Mouse (Mus musculus) urinary bladder, adult 18-20 months (tissue): Measurements from ENCODE around the gene Rnf34.

Experiments used
- DNase-seq, 2 experiments: peaks; one replicate each; pipeline ENCODE4 v3.0.0; 2022; ENCODE audit warnings: low spot score in 2 of 2, mixed read lengths in 2 of 2

The Rnf34 gene

DNA sequence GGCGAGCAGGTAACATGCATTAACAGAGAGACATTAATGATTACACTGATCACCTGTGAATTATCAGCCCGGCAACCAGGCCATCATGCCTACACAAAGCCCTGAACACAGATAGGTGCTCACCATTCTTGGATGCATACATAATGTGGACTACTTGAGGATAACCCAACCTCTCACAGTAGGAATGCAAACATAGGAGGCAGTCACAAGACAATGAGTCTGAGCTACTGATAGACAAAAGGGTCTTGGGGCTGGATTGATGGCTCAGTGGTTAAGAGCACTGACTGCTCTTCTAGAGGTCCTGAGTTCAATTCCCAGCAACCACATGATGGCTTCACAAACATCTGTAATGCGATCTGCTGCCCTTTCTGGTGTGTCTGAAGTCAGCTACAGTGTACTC lies 22.8 kb downstream of the Rnf34 start:
- no peak for DNase-seq

DNA sequence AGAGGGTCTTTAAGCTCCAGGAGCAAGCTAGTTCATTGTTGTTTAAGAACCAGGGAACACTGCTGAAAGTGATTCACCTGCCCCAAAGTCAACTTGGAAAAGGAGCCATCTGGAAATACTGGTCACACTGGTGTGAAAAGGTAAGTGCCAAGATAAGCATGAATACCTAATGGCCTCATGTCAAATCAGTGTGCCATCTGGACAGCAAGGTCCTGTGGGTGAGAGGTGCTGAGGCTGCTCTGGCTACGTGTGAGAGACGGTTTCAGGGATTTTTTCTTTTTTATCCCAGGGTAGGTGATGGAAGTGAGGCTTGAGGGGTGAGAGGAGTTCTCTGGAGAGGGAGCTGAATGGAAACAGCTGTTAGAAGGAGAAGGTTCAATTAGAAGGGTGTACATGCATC lies 23.7 kb downstream of the Rnf34 start:
- DNase-seq = no peak

DNA sequence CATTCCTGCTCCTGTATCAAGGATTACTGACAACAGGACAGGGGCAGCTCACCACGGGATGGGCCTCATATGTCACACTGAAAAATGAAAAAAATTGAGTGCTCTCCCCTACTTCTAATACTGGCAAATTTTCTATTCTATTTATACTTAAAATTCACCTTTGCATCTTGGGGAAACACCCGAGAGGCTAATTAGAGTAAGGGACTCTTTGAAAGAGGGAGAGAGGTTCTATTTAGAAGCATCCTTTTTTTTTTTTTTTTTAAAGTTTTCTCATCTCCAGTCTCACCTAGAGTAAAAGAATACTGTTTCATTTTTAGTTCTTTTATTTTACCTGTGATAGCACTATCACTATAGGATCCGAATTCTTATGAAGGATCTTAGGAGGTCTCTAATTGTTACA lies 24.5 kb downstream of the Rnf34 start:
- no peak for DNase-seq

GRCm38 (mm10) chr5:122876671-122877070 lies 26.8 kb downstream of the Rnf34 start:
- DNase-seq = no peak

GRCm38 (mm10) chr5:122880241-122880980 lies 30.6 kb downstream of the Rnf34 start:
- no peak for DNase-seq

DNA sequence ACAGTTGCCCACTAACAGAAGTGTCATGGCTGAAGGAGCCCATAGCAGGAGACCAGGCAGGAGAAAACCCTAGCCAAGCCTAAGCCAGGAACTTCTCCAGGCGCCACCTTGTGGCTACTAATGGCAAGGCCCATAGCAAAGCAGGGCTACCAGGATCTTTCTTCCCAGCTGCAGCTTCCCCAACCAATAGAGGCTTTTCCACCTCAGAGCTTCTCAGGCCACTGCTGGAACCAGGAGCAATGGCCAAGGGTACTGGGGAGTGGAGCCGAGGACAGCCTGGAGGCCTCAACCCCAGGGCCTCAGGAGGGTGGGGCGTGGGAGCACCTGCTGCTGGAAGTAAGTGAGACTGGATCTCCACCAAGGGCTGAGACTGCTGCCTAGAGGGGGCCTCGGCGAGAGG lies 31.5 kb downstream of the Rnf34 start:
- peak; percentile 33 to 57 for DNase-seq

- peak; percentile 26 to 48 for DNase-seq
Observed at GRCm38 (mm10) chr5:122882256-122883050, 32.6 kb downstream of the Rnf34 start.

DNA sequence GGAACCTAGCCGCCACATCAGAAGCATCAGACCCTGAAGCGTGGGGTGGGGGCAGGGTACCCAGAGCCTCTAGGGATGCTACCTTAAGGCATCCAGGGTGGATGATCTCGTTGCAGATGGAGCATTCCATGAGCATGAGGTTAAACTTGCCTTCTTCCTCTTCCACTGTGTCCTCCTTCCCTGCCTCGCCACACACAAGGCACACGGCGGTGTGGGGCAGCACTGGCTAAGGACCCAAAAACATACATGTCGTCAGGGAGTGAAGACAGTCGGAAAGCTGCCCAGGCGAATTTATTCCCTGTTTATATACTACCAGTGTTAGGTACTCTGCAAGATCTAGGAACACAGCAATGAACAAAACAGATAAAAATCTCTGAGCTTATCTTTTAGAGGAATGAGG lies 33.4 kb downstream of the Rnf34 start:
- no peak for DNase-seq

DNA sequence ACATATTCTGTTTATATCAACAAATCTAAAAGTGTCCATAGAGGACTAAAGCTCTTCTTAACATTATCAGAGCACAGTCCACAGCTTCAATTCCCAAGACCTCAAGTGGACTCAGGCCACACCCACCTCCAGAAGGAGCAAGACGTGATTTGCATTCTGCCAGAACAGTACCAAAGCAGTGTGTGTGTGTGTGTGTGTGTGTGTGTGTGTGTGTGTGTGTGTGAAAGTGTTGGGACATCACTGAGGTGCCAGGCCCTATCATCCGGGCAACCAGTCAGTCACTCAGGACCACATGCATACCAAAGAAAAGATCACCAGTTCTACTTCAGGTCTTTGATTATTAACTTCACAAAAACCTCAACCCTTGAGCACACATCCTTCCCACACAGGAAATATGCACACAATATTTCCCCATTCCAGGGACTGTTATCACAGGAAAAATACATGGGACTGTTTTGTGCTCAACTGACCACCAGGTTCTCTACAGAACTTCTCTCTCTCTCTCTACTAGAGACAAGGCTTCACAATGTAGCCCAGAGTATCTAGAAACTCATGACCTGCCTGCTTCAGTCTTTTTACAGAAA lies 33.9 kb downstream of the Rnf34 start:
- no peak for DNase-seq

- peak in 1 of 2 experiments; percentile 40 for DNase-seq
Observed at GRCm38 (mm10) chr5:122884594-122885348, 34.9 kb downstream of the Rnf34 start.

DNA sequence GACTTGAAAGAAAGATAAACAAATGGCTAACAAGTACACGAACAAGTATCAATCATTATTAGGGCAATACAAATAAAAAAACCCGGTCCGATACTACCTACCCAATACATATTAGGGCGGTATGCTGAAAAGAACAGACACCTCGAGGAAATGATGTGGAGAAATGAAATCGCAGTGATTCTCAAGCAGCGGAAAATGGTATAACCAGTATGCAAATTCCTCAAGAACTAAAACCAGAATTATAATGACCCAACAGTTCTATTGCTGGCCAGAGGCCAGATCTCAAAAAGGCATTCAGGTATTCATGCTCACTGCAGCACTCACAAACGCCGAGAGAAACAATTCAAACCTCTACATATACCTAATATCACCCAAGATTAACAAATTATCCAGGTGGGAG lies 37.2 kb downstream of the Rnf34 start:
- DNase-seq = no peak

- DNase-seq = no peak
Observed at GRCm38 (mm10) chr5:122887926-122888611, 38.2 kb downstream of the Rnf34 start.

DNA sequence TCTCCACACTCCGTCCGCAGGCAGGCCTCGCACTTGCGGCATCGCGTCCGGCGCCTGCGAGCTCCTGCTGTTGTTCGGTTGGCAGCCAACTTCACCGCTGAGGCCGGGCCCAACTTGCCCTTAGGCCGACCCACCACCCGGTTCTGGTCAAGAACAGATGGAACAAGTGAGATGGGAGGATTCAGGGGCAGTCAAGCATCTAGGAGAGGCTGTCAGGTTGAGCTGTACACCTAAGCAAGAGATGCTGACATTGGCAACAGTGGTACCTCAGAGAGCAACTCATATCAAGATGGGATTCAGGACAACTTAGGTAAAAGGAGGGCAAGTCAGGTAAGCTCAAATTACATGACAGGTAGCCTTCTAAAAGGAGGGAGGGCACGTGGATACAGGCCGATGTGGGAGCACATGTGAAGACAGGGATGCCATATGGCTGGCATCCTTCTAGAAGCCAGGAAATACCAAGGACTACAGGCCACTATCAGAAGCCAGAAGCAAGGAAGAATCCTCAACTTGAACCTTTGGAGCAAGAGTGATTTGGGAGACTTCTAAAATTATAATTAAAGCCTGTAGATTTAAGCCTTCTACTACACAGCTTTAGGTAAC lies 38.9 kb downstream of the Rnf34 start:
- DNase-seq = no peak

DNA sequence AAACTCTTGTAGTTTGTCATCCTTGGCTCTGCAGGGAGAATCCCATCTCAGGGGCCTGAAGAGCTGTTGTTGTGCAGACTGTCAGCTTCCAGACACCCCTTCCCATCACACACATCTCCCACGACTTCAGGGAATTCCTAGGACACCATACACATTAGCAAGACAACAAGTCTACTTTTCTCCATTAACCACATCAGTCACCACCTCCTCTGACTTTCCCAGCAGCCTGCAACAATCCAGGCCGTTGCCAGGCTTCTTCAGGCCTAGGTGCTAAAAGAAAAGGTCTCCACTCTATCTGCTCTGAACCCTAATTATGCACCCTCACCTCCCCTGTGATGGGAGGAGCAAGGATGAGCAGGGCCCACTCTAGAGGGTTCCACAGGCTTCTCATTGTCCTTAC lies 40.5 kb downstream of the Rnf34 start:
- DNase-seq = no peak

DNA sequence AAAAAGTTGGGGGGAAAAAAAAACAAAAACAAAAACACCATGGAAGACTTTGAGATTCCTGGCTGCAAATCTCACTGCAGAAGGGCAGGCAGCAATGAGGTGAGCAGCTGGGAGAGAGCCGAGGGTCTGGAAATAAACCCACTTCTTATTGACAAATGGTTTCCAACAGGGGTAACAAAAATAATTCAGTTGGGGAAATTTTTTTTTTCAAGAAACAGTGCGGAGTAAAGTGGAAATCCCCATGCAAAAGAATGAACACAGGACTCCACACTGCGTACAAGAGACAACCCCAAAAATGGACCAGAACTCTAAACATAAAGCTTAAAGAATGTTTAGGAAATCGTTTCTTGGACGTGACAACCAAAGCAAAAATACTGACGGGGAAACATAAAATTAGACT lies 43.4 kb downstream of the Rnf34 start:
- no peak for DNase-seq

GRCm38 (mm10) chr5:122894007-122894637 lies 44.3 kb downstream of the Rnf34 start:
- peak in 1 of 2 experiments; percentile 19 for DNase-seq

GRCm38 (mm10) chr5:122894821-122895220 lies 45.0 kb downstream of the Rnf34 start:
- no peak for DNase-seq

GRCm38 (mm10) chr5:122898153-122898552 lies 48.3 kb downstream of the Rnf34 start:
- DNase-seq = no peak

- peak in 1 of 2 experiments; percentile 25 for DNase-seq
Observed at GRCm38 (mm10) chr5:122898963-122899776, 49.3 kb downstream of the Rnf34 start.
